Mouse (Mus musculus) kidney, adult 18-20 months (tissue): ENCODE data around the gene Ndufb6.
"Not testable (repeated sequence)": the region's sequence is repeated elsewhere in the genome, so short reads cannot be mapped to it uniquely, and the experiment has no call there.

Source experiments
- DNase-seq: peaks from one replicate; pipeline ENCODE4 v3.0.0; 2021

Gene Ndufb6

DNA sequence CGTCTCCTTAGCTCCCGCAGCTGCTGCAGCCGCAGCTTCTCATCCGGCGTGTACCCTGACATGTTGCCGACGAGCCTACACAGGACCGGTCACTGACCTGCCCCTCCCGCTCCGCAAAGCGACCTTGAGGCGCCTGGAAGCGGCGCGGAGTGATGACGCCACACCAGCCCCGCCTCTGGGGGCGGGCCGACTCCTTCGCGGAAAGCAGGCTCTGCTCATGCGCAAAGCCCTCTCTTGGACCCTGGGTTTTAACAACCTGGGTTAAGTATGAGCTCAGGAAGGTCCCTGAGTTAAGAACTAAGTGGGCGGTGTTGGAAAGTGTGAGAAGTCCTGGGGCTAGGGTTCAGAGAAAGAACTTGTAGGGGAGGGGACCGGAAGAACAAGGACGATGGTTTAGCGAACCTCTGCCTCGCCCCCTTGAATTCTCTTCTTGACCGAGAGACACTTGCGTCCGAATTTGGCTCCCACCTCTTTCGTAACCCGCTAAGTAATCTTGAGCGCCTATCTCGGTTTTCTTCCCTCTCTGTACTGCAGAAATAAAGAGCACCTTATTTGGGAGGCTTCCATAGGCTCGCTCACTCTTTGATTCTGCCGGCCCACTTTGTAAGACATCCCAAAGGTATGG lies at the start of gene Ndufb6:
Gene Ndufb6, minus strand, starts transcription at position 146 of the 625 bp plus-strand sequence.
- DNase-seq, result peak; percentile 93

DNA sequence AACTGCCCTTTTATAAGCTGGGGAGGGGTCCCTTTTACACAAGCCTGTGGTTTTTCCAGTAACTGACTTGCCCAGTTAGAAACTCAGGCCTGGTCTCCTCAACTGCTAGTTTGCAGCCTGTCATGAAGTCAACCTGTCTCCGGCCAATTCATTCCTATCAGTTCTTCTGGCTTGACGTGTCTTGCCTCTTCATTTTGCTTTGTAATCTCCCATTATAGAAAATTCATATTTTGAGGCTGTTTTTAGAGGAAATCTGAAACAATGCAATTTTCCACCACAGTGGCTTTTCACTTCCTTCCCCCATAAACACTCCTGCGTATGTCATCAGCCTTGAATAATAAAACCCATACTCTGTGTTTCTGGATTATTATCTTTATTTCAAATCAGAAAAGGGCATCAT lies 47.9 kb upstream of the Ndufb6 start:
- no peak for DNase-seq

DNA sequence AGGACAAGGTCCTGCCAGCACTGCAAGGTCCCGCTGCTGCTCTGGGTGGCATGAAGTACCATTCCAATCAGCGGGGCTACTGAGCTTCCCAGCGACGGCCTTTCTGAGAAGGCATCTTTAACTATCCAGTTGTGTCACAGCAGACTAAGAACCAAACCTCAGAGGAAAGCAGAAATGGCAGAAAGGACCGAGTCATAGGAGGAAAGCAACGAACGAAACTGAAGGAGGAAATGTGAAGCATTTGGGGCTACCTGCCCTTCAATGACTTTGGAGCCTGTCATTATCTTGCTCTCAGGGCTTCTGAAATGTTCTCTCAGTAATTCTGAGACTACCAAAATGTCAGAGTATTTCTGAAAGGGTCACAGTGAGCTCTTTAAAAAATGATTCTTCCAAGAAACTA lies 45.4 kb upstream of the Ndufb6 start:
- DNase-seq, result no peak

DNA sequence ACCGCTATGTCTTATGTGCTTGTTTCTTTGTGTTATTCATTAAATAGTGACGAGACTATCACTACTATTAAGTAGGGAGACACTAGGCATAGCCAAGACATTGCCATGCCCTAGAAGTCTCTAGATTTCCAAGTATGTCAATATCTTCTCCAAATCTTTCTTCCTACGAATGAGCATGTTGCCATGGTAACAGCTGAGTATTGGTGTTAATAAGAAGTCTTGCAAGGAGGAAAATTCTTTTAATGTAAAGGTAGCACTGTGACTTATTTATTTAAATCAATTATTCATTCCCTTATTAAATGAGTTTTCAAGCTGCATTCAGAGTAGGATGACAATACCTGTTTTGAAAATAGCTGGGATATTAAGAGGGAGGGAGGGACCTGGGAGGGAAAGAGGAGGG lies 38.2 kb upstream of the Ndufb6 start:
- DNase-seq, result no peak

DNA sequence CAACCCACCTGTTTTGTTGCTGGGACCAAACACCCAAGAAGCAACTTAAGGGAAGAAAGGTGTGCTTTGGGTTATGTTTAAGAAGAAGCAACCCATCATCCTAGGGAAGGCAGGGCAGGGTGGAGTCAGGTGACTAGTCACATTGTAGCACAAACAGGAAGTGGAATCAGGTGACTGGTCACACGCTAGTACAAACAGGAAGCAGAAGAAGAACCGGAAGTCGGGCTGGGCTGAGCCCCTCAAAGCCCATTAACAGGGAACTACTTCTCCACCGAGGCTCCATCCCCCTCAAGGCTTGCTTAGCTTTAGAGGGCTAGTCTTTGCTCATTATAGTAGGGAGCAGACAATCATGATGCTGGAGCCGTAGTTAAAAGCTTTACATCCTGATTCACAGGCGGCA lies 33.8 kb upstream of the Ndufb6 start:
- DNase-seq, result no peak

DNA sequence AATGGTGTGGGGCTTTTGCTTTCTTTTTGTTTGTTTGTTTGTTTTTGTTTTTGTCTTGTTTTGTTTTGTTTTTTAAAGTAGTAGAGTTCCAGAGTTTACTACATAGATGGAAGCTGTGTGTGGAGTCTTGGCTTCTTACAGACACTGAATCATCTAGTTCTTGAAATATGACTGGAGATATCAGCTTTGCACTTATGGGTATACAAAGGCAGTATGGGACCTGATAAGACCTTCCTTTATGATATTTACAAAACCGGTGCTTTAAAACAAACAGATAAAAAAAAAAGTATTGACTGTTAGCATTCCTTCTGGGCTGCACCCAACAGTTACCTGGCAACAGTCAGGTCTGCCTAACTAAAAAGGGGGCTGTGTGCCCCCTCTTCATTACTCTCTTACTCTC lies 33.0 kb upstream of the Ndufb6 start:
- DNase-seq, result no peak

DNA sequence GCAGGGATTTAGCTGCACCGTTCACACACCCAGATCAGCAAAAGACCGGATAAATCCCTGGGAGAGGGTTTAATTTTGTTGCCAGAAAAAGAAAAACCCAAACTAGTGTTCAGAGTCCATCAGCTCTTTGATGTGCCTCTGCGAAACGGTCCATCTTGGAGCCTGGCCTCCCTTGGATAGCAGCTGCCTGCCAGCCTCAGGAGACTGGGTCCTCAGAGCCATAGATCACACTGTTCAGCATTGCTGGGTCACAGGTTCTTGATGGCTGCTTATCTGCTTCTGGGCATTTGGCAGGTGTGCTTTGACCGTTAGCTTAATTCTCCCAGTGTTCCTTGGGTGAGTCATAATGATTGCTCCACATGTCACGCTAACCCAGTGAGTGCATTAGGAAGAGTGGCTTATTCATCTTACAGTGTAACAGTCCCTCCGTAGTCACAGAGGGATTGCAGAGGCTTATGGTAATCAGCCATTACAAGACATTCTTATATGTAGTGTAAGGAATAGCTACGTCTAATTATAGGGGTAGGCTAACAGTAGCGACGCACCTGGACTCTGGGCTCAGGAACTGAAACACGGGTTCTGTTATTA lies 31.7 kb upstream of the Ndufb6 start:
- DNase-seq, result no peak

DNA sequence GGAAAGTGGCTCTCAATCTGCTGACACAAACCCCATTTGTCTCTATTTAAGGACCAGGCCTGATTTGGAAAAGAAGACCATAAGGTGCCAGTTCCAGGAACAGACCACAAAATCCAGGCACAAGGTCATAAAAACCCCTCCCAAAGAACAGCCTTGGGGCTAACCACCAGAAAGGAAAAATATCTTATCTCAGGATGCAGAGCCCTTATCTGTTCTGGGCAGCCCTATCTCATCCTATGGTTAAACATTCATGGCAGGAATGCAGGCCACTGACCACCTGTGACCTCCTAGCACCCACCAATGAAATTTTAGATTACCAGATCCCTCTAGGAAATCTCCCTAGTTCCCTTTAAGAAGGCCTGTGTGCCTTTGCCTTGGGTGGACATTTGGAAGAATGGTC lies 30.5 kb upstream of the Ndufb6 start:
- no peak for DNase-seq

DNA sequence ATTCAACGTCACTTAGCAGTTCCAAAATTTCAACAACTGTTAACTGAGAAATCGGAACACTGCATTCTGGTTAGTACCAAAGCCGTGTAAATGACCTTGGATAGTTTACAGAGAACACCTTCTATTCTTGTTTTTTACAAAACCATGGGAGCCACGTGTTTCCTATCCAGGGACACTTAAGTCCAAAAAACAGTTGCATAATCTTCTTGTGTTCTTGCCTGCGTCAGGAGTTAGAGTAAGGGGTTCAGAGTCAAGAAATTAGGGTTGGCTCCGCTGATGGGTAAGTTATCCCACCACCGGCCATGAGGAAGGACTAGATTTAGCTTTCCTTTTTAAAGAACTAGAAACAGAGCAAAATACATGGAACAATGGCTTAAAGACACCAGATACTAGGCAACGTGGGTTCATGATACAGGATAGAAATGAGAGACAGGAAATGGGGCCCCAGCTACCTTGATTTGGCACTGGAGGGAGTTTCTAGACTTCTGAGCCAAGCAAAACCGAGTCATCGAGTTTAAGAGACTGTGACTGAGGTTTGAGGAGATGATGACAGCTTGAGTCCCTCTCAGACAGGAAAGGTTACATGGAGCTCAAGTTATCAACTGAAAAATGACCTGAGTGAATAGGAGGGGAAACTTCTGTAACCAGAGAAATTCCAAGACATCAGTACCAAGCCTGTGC lies 23.4 kb upstream of the Ndufb6 start:
- no peak for DNase-seq

DNA sequence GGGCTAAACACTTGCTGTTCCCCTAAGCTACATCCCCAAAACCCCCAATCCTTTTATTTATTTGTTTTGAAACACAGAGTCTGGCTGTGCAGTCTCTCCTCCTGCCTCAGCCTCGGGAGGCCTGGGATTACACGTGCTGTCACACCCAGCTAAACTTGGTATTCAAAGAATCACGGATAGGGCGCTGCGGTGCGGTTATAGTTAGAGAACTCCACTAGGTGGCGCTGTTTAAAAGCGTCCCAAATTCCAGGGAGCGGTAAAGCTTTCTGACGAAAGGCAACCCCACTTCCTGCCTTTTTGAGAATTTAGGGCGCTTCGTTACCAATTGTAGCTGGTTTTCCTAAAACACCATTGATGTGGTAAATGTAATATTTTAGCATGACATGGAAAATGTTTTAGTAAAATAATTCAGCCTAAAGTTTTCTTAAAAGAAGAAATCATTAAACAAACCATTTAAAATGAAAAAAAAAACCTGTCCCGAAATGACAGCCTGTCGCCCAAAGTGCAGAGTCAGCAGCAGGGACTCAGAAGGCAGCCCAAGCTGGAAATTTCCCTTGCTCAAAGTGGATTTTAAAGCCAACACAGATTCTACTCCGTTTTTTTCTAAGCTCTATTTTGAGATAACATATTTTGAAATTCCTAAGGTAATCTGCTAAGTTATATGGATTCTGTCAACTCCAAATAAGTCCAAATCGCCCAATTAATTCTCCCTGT lies 22.0 kb upstream of the Ndufb6 start:
- DNase-seq, result peak; percentile 72

DNA sequence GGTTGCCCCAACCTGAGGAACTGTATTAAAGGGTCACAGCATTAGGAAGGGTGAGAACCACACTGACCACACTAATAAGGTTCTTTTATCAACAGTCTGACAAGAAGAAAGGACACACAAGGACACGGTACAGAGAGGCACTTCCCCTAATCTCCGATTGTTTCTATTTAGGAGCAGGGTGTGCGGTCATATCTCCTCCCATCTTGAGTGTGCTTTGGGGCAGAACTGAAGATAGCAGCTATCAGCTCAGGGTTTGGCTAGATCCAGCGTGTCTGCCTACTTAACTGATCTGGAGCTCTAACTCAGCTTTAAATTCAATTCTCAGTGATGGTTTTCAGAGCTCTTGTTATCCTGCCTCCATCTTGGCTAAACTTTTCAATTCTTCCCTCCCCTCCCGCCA lies 19.9 kb upstream of the Ndufb6 start:
- DNase-seq, result no peak

DNA sequence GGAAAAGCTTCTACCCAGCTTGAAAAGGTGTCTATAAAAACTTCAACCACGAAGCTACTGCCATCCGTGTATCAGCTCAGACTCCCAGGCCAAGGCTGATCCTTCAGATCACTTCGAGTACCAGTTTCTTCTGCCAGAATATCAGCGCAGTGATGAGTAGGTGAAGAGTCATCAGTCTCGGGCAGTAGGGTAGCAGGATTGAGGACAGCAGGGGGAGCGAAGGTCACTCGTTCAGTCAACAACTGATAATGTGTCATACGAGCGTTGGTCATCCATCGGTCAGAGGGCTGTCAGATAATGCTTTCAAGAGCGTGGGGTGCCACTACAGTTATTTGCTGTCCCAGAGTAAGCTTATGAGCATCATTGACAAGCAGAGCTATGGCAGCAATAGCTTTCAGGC lies 12.3 kb upstream of the Ndufb6 start:
- not testable (repeated sequence) for DNase-seq

DNA sequence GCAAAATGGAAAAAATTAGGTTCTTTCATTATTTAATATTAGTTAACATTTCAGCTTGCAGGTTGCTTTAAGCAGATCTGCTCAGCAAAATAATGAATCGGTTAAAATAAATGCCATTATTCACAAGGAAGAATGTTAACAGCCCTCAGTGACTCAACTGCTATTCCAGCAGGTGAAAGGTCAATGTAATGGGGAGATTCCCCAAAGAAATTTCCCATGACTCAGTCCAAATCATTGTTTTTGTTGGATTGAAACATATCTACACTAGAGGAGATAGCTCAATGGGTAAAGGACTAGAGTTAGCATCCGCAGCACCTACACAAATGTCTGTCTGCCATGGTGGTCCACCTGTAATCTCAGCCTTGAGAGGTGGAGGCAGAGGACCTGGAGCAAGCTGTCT lies 9.8 kb upstream of the Ndufb6 start:
- no peak for DNase-seq

DNA sequence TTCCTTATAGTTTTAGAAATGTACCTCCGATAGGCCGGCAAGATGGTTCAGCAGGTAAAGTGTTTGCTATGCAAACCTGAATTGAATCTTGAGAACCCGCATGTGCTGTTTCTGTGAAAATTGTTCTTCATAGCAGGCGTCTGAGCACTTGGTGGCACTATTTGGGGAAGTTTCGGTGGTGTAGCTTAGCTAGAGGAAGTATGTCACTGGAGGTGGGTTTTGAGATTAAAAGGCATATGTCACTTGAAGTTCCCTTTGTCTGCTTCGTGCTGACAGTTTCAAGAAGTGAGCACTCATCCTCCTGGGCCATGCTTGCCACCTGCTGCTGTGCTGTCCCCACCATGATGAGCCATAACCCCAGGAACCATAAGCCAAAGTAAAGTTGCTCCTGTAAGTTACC lies 8.2 kb upstream of the Ndufb6 start:
- no peak for DNase-seq

DNA sequence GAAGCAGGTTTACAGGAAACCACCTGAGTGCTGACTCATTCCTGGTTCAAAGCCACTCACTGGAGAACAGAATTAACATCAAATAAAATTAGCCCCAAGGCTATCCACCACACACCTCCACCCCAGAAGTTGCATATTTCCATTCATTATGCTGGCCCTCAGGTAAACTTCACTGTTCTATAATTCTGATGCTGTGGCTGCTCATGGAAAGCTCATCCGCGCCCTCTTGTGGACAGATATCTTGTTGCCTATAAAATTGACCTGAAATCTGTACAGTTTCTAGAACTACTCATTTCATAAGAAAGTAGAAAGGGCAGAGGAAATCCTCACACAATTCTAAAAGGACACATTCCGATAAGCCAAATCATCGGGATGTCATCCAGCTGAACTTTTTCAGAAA lies 6.4 kb upstream of the Ndufb6 start:
- peak; percentile 74 for DNase-seq

DNA sequence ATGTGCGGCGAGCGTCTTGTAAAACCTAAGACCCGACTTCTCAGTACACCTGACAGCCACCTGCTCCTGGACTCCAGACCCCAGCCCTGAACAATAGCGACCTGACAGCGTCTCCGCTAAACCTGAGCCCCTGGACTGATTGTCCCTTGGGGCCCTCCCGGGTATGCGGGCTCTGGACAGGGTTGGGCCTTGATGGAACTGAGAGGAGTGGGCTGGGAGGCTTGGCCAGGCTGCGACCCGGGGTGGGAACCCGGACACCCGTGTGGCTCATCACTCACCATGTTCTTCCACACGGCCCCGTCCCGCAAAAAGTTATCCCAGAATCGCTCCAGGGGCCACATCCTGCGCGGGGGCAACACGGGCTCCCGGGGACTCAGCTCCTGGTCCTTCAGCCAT lies 343 bp downstream of the Ndufb6 start:
- DNase-seq, result no peak

DNA sequence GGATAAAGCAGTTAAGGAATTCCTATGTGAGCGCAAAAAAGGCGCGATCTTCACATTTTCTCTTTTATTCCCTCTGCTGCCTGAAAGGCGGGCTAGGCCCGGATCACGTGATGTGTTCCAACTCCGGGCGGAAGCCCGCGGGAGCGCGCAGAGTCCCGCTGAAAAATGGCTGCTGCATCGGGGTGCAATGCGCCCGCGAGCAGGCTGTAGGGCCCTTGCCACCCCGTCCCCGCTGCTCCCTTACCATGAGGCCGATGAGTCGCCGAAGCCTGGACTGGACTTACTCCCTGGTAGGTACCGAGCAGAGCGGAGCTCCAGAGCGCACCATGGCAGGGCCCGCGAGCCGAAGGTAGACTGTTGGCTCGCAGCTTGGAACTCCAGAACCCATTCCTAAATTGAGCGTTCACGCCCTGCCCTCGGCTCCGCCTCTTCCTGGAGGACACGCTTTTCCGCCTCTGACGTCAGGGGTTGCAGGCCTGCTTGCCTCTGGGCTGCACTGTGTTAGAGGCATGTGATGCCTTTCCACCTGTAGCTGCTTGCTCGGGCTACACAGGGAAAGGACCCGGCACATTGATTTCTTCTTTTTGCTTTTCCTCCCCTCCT lies 9.7 kb downstream of the Ndufb6 start, which contains the start of the genes Smim27 and Topors:
Gene Smim27, plus strand, starts transcription at position 150 of the 603 bp plus-strand sequence.
Gene Topors, minus strand, starts transcription at position 421 of the 603 bp plus-strand sequence.
- peak; percentile 98 for DNase-seq

DNA sequence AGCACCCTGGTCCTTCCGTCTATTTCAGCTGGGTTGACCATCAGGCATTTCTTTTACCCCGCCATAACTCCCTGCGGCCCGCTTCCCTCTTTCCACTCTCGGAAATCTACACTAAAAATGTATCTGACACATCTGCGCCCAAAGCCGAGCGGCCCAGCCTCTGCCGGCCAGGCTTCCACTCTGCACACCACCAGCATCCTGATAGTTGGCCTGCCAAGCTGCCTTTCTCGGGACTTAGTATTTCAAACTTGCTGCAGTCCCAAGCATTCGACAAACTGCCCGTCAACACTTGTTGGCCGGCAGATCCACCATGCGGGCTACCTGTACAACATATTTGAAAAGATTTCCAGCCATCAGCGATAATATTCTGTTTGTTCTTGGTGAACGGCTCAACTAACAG lies 10.4 kb downstream of the Ndufb6 start:
- DNase-seq, result no peak

DNA sequence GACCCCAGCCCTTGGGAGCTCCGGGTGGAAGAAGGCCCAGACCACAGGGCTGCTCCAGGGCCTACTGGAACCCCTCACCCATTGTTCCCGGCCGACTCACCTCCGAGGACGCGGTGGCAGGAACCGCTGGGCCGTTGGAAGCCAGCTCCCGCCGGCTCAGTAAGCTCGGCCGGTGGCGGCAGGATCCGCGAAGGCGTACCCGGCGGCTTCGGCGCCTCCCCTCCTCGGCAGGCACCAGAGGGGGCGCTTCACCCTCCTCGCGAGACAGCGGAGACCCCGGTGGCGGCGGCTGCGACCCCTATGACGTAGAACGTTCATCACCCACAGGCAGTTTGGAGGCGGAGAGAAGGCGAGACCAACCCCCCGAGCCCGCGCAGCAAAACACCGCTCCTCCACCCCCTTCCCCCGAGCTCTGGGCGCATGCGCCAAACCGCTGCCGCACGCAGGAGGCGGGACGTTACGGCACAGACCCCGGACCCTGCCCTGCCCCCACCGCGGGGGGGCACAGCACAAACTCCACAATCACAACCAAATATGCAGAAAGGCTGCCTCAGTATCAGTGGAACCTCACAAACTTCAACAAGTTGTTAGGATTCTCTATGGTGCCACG lies 10.9 kb downstream of the Ndufb6 start:
- peak; percentile 92 for DNase-seq

DNA sequence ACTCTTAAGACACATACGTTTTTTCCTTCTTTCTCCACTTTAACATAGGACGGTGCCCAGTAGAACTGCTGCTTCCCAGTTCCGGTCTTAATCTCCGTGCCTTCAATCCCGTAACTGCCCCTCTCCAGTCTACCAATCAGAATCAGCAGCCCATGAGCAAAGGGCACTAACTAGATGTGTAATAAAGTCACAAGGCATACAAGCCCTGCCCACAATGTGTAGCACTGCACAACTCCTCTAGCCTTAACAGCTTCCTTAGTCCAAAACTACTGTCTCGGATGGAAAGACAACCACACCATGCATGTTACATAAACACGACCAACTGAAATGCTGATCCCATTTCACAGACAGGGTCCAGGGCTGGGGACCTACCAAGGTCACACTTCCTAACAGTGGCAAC lies 11.5 kb downstream of the Ndufb6 start:
- peak; percentile 59 for DNase-seq

DNA sequence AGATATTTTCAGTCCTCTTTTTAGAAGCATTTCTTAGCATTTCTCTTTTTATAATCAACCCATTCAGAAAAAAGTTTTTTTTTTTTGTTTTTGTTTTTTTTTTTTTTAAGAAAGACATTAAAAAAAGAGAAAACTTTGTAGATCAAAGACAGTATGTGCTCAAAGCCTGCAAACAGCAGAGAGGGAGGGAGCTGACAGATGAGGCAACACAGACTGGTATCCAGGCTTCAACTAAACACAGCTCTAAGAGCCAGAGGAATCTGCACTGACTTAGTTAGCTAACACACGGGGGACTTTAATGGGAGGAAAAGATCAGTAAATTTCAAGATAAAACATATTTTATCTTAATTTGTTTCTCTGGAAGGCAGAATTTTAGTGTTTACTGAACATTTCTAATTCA lies 14.9 kb downstream of the Ndufb6 start:
- DNase-seq, result no peak

DNA sequence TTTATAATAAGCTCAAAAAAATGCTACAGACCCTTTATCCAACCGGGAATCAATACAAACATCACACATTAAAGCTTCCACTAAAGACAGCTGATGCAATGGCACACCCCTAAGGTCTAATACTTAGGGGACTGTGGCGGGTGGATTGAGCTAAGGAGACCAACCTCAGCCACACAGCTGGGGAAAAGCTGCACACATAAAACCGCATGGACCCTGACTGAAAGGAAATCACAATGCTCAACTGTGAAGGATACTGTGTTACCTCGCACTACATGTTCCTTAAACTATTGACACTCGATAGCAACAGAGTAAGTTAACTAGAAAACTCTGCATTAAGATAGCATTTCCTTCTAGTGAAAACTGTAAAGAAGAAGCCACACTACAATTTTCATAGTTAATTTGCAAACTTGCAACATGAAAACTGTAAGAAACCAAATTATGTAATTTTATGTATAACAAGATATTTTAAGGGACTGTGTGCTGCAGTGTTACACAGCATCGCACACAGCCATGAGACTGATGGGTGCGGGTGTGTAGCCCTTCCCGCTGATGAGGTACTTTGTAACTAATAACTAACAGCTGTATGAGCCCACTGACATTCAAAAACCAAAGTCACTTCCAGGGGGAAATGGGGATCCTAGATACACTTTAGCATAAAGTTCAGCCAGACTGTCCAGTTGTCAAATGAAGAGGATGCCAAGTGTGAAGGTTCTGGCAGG lies 24.7 kb downstream of the Ndufb6 start:
- no peak for DNase-seq
